Mouse (Mus musculus) cortical plate, adult 2 months (tissue): Measurements from ENCODE around the gene Kdelr1. TPM values are rescaled to one million over a fixed set of nuclear protein-coding genes. Genes with fewer than 3 reads are reported as not detected.

Experiments used
- H3K27ac ChIP-seq: fragments of 200-500 bp; 2 replicates; pipeline ENCODE4 v1.5.1; 2012; ENCODE audit warnings: low read length, control low read depth, inconsistent platforms; ENCODE audit not compliant: insufficient read depth
- H3K4me1 ChIP-seq: fragments of 200-500 bp; 2 replicates; pipeline ENCODE4 v1.6.1; 2011; ENCODE audit warnings: low read length; ENCODE audit not compliant: control insufficient read depth, insufficient read depth
- H3K4me3 ChIP-seq: fragments of 200-500 bp; 2 replicates; pipeline ENCODE4 v1.5.1; 2011; ENCODE audit warnings: mild to moderate bottlenecking, low read length, control low read depth; ENCODE audit not compliant: insufficient read depth
- CTCF ChIP-seq: fragments of 200-500 bp; IDR thresholded peaks from 2 replicates; pipeline ENCODE4 v1.5.1; 2011; ENCODE audit warnings: mild to moderate bottlenecking, control low read depth, low read length; ENCODE audit not compliant: insufficient read depth; ENCODE audit errors: extremely low read depth
- POLR2A ChIP-seq: fragments of 200-500 bp; IDR thresholded peaks from 2 replicates; pipeline ENCODE4 v1.6.1; 2011; ENCODE audit warnings: mild to moderate bottlenecking, low read length, control low read depth; ENCODE audit not compliant: insufficient read depth; ENCODE audit errors: extremely low read depth
- polyA plus RNA-seq: library from polyadenylated mRNA; depleted of rRNA; stranded (reverse); fragments of >200 nt; gene quantifications from 2 replicates; pipeline ENCODE4 v1.2.3, GENCODE M21; 2012; rRNA removed

Gene Kdelr1
- 106 and 107 TPM in 2 replicates for polyA plus RNA-seq

GRCm38 (mm10) chr7:45872624-45873023 lies at the start of gene Kdelr1:
Gene Kdelr1, plus strand, starts transcription at chr7:45872772.
- Histone ChIP-seq H3K27ac (peak within 1 kb of the TSS; percentile 37), H3K4me1 (peaks cover 5% of the 10 kb centered on the region; the same call in 1 of the 2 replicates), H3K4me3 (peak within 1 kb of the TSS; percentile 57)
- TF ChIP-seq POLR2A (peak; percentile 82), CTCF (peak; percentile 82)

GRCm38 (mm10) chr7:45824598-45824997 lies 48.0 kb upstream of the Kdelr1 start, which contains the start of gene Kcnj14:
Gene Kcnj14, minus strand, starts transcription at chr7:45824782.
- H3K4me1 ChIP-seq: no peaks in the 10 kb centered on the region
- no peak within 1 kb of the TSS for H3K27ac ChIP-seq
- H3K4me3 ChIP-seq: no peak within 1 kb of the TSS
- no peak for TF ChIP-seq POLR2A
- TF ChIP-seq CTCF: no peak

GRCm38 (mm10) chr7:45826631-45827030 lies 45.9 kb upstream of the Kdelr1 start:
- H3K4me1 ChIP-seq: peaks cover 3% of the 10 kb centered on the region
- no peak for TF ChIP-seq POLR2A
- no peak for TF ChIP-seq CTCF
- H3K4me3 ChIP-seq: no peak overlapping the region
- no peak overlapping the region for H3K27ac ChIP-seq

- peaks cover 3% of the 10 kb centered on the region for H3K4me1 ChIP-seq
- no peak for TF ChIP-seq CTCF
- peak; percentile 69; the same call in 1 of the 2 replicates for TF ChIP-seq POLR2A
- peak within 1 kb of the TSS; percentile 37 for H3K27ac ChIP-seq
- peak within 1 kb of the TSS; percentile 46 for H3K4me3 ChIP-seq
Observed at GRCm38 (mm10) chr7:45830427-45831127, 42.0 kb upstream of the Kdelr1 start, which contains the start of gene Grwd1. Gene Grwd1, minus strand, starts transcription at chr7:45830944.

GRCm38 (mm10) chr7:45831128-45831525 lies 41.4 kb upstream of the Kdelr1 start:
- TF ChIP-seq CTCF (no peak), POLR2A (no peak)
- Histone ChIP-seq H3K4me1 (peaks cover 3% of the 10 kb centered on the region), H3K4me3 (peak overlapping the region; percentile 46), H3K27ac (no peak overlapping the region)

- TF ChIP-seq POLR2A (no peak), CTCF (no peak)
- Histone ChIP-seq H3K4me1 (peaks cover 3% of the 10 kb centered on the region), H3K4me3 (no peak overlapping the region; the same call in 1 of the 2 replicates), H3K27ac (no peak overlapping the region)
Observed at GRCm38 (mm10) chr7:45832428-45832827, 40.1 kb upstream of the Kdelr1 start.

- Histone ChIP-seq H3K4me3 (peak overlapping the region; percentile 20), H3K4me1 (peaks cover 3% of the 10 kb centered on the region), H3K27ac (no peak overlapping the region)
- TF ChIP-seq CTCF (no peak), POLR2A (no peak)
Observed at GRCm38 (mm10) chr7:45833148-45833790, 39.3 kb upstream of the Kdelr1 start.

GRCm38 (mm10) chr7:45833924-45834323 lies 38.6 kb upstream of the Kdelr1 start:
- H3K27ac ChIP-seq: no peak overlapping the region
- H3K4me3 ChIP-seq: peak overlapping the region; percentile 20; the same call in 1 of the 2 replicates
- H3K4me1 ChIP-seq: peaks cover 3% of the 10 kb centered on the region
- TF ChIP-seq POLR2A (no peak), CTCF (no peak)

- Histone ChIP-seq H3K27ac (no peak overlapping the region), H3K4me1 (no peaks in the 10 kb centered on the region), H3K4me3 (no peak overlapping the region)
- TF ChIP-seq POLR2A (no peak), CTCF (no peak)
Observed at GRCm38 (mm10) chr7:45842950-45843744, 29.4 kb upstream of the Kdelr1 start.
